Mouse (Mus musculus) myocyte (in vitro differentiated cells): ENCODE data around the gene Dazap1. TPM values are rescaled to one million over a fixed set of nuclear protein-coding genes. Genes with fewer than 3 reads are reported as not detected.
"Not testable (repeated sequence)": the region's sequence is repeated elsewhere in the genome, so short reads cannot be mapped to it uniquely, and the experiment has no call there.

Source experiments
- H3K27me3 ChIP-seq: one replicate; pipeline ENCODE4 v1.6.1; 2011; ENCODE audit not compliant: control insufficient read depth, insufficient read depth, insufficient read length
- H3K36me3 ChIP-seq: one replicate; pipeline ENCODE4 v1.6.1; 2011; ENCODE audit not compliant: control insufficient read depth, insufficient read depth
- H3K4me2 ChIP-seq: one replicate; pipeline ENCODE4 v1.6.1; 2011; ENCODE audit warnings: low read depth, control low read depth
- H3K4me3 ChIP-seq: one replicate; pipeline ENCODE4 v1.5.1; 2011; ENCODE audit warnings: mild to moderate bottlenecking, control low read depth, moderate library complexity
- H3K79me2 ChIP-seq: one replicate; pipeline ENCODE4 v1.6.1; 2011; ENCODE audit not compliant: control insufficient read depth, insufficient read depth
- H3ac ChIP-seq: one replicate; pipeline ENCODE4 v1.6.1; 2011; ENCODE audit not compliant: control insufficient read depth, insufficient read length
- CEBPB ChIP-seq: IDR thresholded peaks from 2 replicates; pipeline ENCODE4 v1.6.1; 2011; ENCODE audit warnings: mild to moderate bottlenecking, moderate library complexity; ENCODE audit not compliant: poor library complexity, insufficient read depth, severe bottlenecking
- E2F4 ChIP-seq: IDR thresholded peaks from one replicate; pipeline ENCODE4 v1.6.1; 2011; ENCODE audit warnings: mild to moderate bottlenecking, control low read depth, moderate library complexity; ENCODE audit not compliant: insufficient read depth
- MAX ChIP-seq: IDR thresholded peaks from one replicate; pipeline ENCODE4 v1.6.1; 2011; ENCODE audit warnings: low read depth, mild to moderate bottlenecking, control low read depth
- MYOD1 ChIP-seq, 3 experiments: IDR thresholded peaks; one replicate each; pipeline ENCODE4 v1.6.1; 2011; ENCODE audit warnings: control low read depth in 2 of 3, low read depth in 2 of 3, mild to moderate bottlenecking in 2 of 3, moderate library complexity in 1 of 3; ENCODE audit not compliant: insufficient read length in 2 of 3, control insufficient read depth in 1 of 3
- MYOG ChIP-seq, 3 experiments: IDR thresholded peaks; one replicate each; pipeline ENCODE4 v1.6.1; 2011; ENCODE audit warnings: control low read depth in 2 of 3, low read depth in 2 of 3, mild to moderate bottlenecking in 2 of 3; ENCODE audit not compliant: insufficient read length in 2 of 3, control insufficient read depth in 1 of 3, insufficient read depth in 1 of 3
- POLR2A ChIP-seq: IDR thresholded peaks from one replicate; pipeline ENCODE4 v1.6.1; 2011; ENCODE audit warnings: low read depth, mild to moderate bottlenecking, control low read depth, moderate library complexity; ENCODE audit not compliant: insufficient read length
- POLR2AphosphoS2 ChIP-seq: IDR thresholded peaks from one replicate; pipeline ENCODE4 v1.6.1; 2011; ENCODE audit warnings: low read depth, control low read depth; ENCODE audit not compliant: insufficient read length
- REST ChIP-seq: IDR thresholded peaks from one replicate; pipeline ENCODE4 v1.6.1; 2011; ENCODE audit warnings: mild to moderate bottlenecking, control low read depth, moderate library complexity; ENCODE audit not compliant: insufficient read depth, insufficient read length
- SRF ChIP-seq: IDR thresholded peaks from one replicate; pipeline ENCODE4 v1.6.1; 2011; ENCODE audit warnings: low read depth; ENCODE audit not compliant: control insufficient read depth, insufficient read length
- TCF12 ChIP-seq: IDR thresholded peaks from one replicate; pipeline ENCODE4 v1.6.1; 2011; ENCODE audit warnings: mild to moderate bottlenecking, control low read depth; ENCODE audit not compliant: poor library complexity, insufficient read depth, severe bottlenecking
- TCF3 ChIP-seq: IDR thresholded peaks from one replicate; pipeline ENCODE4 v1.6.1; 2011; ENCODE audit warnings: low read depth, control low read depth; ENCODE audit not compliant: insufficient read length
- USF1 ChIP-seq: IDR thresholded peaks from one replicate; pipeline ENCODE4 v1.6.1; 2011; ENCODE audit warnings: low read depth, mild to moderate bottlenecking, control low read depth, moderate library complexity
- polyA plus RNA-seq: library from polyadenylated mRNA; unstranded; fragments of >200 nt; fragmentation: generic; extraction: Trizol; gene quantifications from one replicate; pipeline ENCODE4 v1.2.1, GENCODE M21; 2012; ENCODE audit warnings: missing spikeins

Dazap1 gene
- polyA plus RNA-seq, 1 experiment = 123 TPM

GRCm38 (mm10) chr10:80242607-80243006 lies 18.7 kb upstream of the Dazap1 start:
- Histone ChIP-seq H3K4me2 (no peak overlapping the region), H3K27me3 (no peaks in the 10 kb centered on the region), H3K79me2 (no peaks in the 10 kb centered on the region), H3ac (no peak overlapping the region), H3K36me3 (peaks cover 7% of the 10 kb centered on the region), H3K4me3 (no peak overlapping the region)
- TF ChIP-seq CEBPB (no peak), SRF (no peak), POLR2AphosphoS2 (no peak), USF1 (no peak), TCF3 (no peak), E2F4 (no peak), MYOD1 (IDR thresholded peaks at IDR 0.05; ENCODE audit: control insufficient read depth in 1 of 3, insufficient read length in 2 of 3, low read depth in 2 of 3) (no peak), MYOG (IDR thresholded peaks at IDR 0.05; ENCODE audit: control insufficient read depth in 1 of 3, insufficient read depth in 1 of 3, insufficient read length in 2 of 3, low read depth in 2 of 3) (no peak), REST (no peak), POLR2A (no peak), MAX (no peak), TCF12 (no peak)

- no peaks in the 10 kb centered on the region for H3K36me3 ChIP-seq
- H3ac ChIP-seq = no peak overlapping the region
- no peaks in the 10 kb centered on the region for H3K27me3 ChIP-seq
- no peak overlapping the region for H3K4me3 ChIP-seq
- TF ChIP-seq TCF3 (no peak), CEBPB (no peak), TCF12 (no peak), MYOG (IDR thresholded peaks at IDR 0.05; ENCODE audit: control insufficient read depth in 1 of 3, insufficient read depth in 1 of 3, insufficient read length in 2 of 3, low read depth in 2 of 3) (no peak), MYOD1 (IDR thresholded peaks at IDR 0.05; ENCODE audit: control insufficient read depth in 1 of 3, insufficient read length in 2 of 3, low read depth in 2 of 3) (no peak), POLR2A (no peak), POLR2AphosphoS2 (no peak), REST (no peak), SRF (no peak)
- no peak overlapping the region for H3K4me2 ChIP-seq
- H3K79me2 ChIP-seq = peaks cover 6% of the 10 kb centered on the region
Observed at GRCm38 (mm10) chr10:80244791-80245399, 16.4 kb upstream of the Dazap1 start.

GRCm38 (mm10) chr10:80245600-80245999 lies 15.7 kb upstream of the Dazap1 start:
- peaks cover 13% of the 10 kb centered on the region for H3K79me2 ChIP-seq
- no peaks in the 10 kb centered on the region for H3K36me3 ChIP-seq
- H3K4me3 ChIP-seq = no peak overlapping the region
- peak; percentile 34 for TF ChIP-seq SRF
- no peak for TF ChIP-seq TCF3
- no peak for TF ChIP-seq POLR2AphosphoS2
- no peak overlapping the region for H3K4me2 ChIP-seq
- no peak overlapping the region for H3ac ChIP-seq
- no peaks in the 10 kb centered on the region for H3K27me3 ChIP-seq

- Histone ChIP-seq H3K79me2 (peaks cover 31% of the 10 kb centered on the region), H3K27me3 (no peaks in the 10 kb centered on the region), H3K36me3 (no peaks in the 10 kb centered on the region), H3ac (no peak overlapping the region), H3K4me2 (no peak overlapping the region), H3K4me3 (no peak overlapping the region)
- no peak for TF ChIP-seq MYOD1 (IDR thresholded peaks at IDR 0.05; ENCODE audit: control insufficient read depth in 1 of 3, insufficient read length in 2 of 3, low read depth in 2 of 3)
- TF ChIP-seq USF1 = no peak
- no peak for TF ChIP-seq TCF3
- TF ChIP-seq TCF12 = no peak
- TF ChIP-seq E2F4 = no peak
- no peak for TF ChIP-seq CEBPB
- TF ChIP-seq MYOG (IDR thresholded peaks at IDR 0.05; ENCODE audit: control insufficient read depth in 1 of 3, insufficient read depth in 1 of 3, insufficient read length in 2 of 3, low read depth in 2 of 3) = no peak
- TF ChIP-seq SRF = no peak
- TF ChIP-seq POLR2A = no peak
- no peak for TF ChIP-seq POLR2AphosphoS2
- TF ChIP-seq MAX = no peak
- no peak for TF ChIP-seq REST
Observed at GRCm38 (mm10) chr10:80247849-80248248, 13.4 kb upstream of the Dazap1 start.

- not testable (repeated sequence) for H3ac ChIP-seq, H3K36me3 ChIP-seq, H3K27me3 ChIP-seq
- H3K4me3 ChIP-seq = peak overlapping the region; percentile 73
- peak overlapping the region; percentile 63 for H3K4me2 ChIP-seq
- peaks cover 31% of the 10 kb centered on the region for H3K79me2 ChIP-seq
Observed at GRCm38 (mm10) chr10:80248437-80248836, 12.8 kb upstream of the Dazap1 start.
